Mouse (Mus musculus) ovary, postnatal 36 days (tissue): Measurements from ENCODE around the gene Arntl2.
"Not testable (repeated sequence)": the region's sequence is repeated elsewhere in the genome, so short reads cannot be mapped to it uniquely, and the experiment has no call there.

ENCODE experiments used
- DNase-seq: peaks from one replicate; pipeline ENCODE4 v3.0.0; 2022; ENCODE audit warnings: low spot score, mixed read lengths

Arntl2 gene

GRCm38 (mm10) chr6:146848281-146848680 is 52.4 kb downstream of the Arntl2 start:
- DNase-seq, result no peak

- no peak for DNase-seq
Measured at GRCm38 (mm10) chr6:146850050-146850449, 54.2 kb downstream of the Arntl2 start, which contains the start of gene Smco2. TSS of gene Smco2 (plus strand) at chr6:146850104.

GRCm38 (mm10) chr6:146851916-146852315 is 56.1 kb downstream of the Arntl2 start:
- DNase-seq, result no peak

- DNase-seq, result no peak
Measured at GRCm38 (mm10) chr6:146852739-146853138, 56.9 kb downstream of the Arntl2 start.

GRCm38 (mm10) chr6:146855185-146855584 is 59.3 kb downstream of the Arntl2 start:
- no peak for DNase-seq

GRCm38 (mm10) chr6:146857386-146857785 is 61.5 kb downstream of the Arntl2 start:
- DNase-seq, result no peak

- no peak for DNase-seq
Measured at GRCm38 (mm10) chr6:146863154-146863553, 67.3 kb downstream of the Arntl2 start.

GRCm38 (mm10) chr6:146864370-146864769 is 68.5 kb downstream of the Arntl2 start:
- DNase-seq, result not testable (repeated sequence)

GRCm38 (mm10) chr6:146865701-146866100 is 69.8 kb downstream of the Arntl2 start:
- no peak for DNase-seq

- DNase-seq, result no peak
Measured at GRCm38 (mm10) chr6:146871975-146872374, 76.1 kb downstream of the Arntl2 start.

GRCm38 (mm10) chr6:146874415-146874814 is 78.6 kb downstream of the Arntl2 start:
- no peak for DNase-seq

- DNase-seq, result no peak
Measured at GRCm38 (mm10) chr6:146876820-146877219, 81.0 kb downstream of the Arntl2 start.

GRCm38 (mm10) chr6:146877425-146878045 is 81.7 kb downstream of the Arntl2 start:
- no peak for DNase-seq

GRCm38 (mm10) chr6:146878926-146879325 is 83.1 kb downstream of the Arntl2 start:
- DNase-seq, result no peak

- DNase-seq, result no peak
Measured at GRCm38 (mm10) chr6:146879856-146880255, 84.0 kb downstream of the Arntl2 start.

- no peak for DNase-seq
Measured at GRCm38 (mm10) chr6:146880296-146880695, 84.4 kb downstream of the Arntl2 start.

GRCm38 (mm10) chr6:146881896-146882770 is 86.3 kb downstream of the Arntl2 start:
- no peak for DNase-seq
